16 mouse cellular contexts compared by ENCODE assay signal in the genomic region with DNA sequence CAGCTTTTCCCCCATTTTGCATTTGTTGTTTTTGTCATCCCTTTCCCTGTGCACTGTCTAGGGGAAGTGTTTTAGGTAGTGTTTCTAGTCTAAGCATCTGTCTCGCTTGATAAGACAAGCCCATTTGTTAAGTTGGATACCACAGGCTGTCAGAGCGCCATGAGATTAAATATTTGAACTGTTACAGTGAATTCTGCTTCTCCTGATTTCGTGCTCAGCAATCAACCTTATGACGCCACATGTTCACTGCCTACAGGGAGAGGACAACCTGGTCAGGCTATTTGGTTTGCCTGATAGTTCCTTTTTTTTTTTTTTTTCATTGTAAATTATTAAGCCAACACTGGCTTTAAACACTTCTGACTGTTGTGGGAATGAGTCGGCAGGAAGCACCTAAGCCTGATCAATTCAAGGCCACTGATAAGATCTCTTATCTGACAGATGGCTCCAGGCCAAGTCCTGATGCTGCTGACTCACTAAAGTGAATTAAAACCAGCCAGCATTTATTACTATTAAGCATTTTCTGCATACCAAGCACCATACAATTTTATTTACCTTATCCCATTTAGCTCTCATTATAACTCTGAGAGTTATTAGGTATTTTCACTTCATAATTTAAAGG.
DNase-seq lines count a peak whose midpoint lies in the region; ATAC-seq lines count a peak whose summit lies in the region.
"Had no signal": no experiment of that assay in that cellular context is flagged by ENCODE, and none has a peak within 500 bp of the region (broad histone marks: within the 10 kb centered on the region; RNA-seq: fewer than 3 reads in every experiment).

No protein-coding gene starts in this region.

- peak; percentile 12 for DNase-seq in urinary bladder, postnatal 25 days (ENCODE audit: low spot score)
- DNase-seq in urinary bladder, postnatal 4 days (ENCODE audit: low spot score in 2 of 2): no peak
- DNase-seq in forebrain, embryonic 14.5 days (ENCODE audit: low spot score): no peak
- DNase-seq in heart, postnatal 14 days: no peak
- DNase-seq in gastrocnemius, postnatal 36 days: no peak
- DNase-seq: cerebellum, adult 11-12 months; heart, adult 2 months; kidney, adult 11 months; lung, adult 2 months; right cerebral cortex, postnatal 4 days had no signal

- H3K36me3 ChIP-seq in liver, embryonic 16.5 days (ENCODE audit: control insufficient read depth, insufficient read depth): no peaks in the 10 kb centered on the region
- H3K36me3 ChIP-seq in forebrain, embryonic 14.5 days (ENCODE audit: control insufficient read depth, insufficient read depth, low read length): no peaks in the 10 kb centered on the region

- no peak overlapping the region for H3K4me3 ChIP-seq in liver, embryonic 16.5 days (ENCODE audit: low read depth, low read length)
- H3K4me3 ChIP-seq in forebrain, embryonic 14.5 days (ENCODE audit: low read depth, low read length): no peak overlapping the region
- H3K4me3 ChIP-seq: heart, adult 2 months; megakaryocyte, embryonic 14.5 days; myocyte had no signal

- peak overlapping the region; percentile 9; the same call in 1 of the 2 replicates for H3K4me2 ChIP-seq in liver, embryonic 16.5 days (ENCODE audit: low read depth, low read length)
- no peak overlapping the region for H3K4me2 ChIP-seq in forebrain, embryonic 14.5 days (ENCODE audit: low read length)

- no peak overlapping the region for H3K9ac ChIP-seq in liver, embryonic 16.5 days (ENCODE audit: low read depth, low read length)
- no peak overlapping the region for H3K9ac ChIP-seq in forebrain, embryonic 14.5 days (ENCODE audit: low read length)

- H3K27ac ChIP-seq in liver, embryonic 16.5 days (ENCODE audit: low read length): peak overlapping the region; percentile 37; the same call in 1 of the 2 replicates
- no peak overlapping the region for H3K27ac ChIP-seq in forebrain, embryonic 14.5 days (ENCODE audit: low read depth, low read length)
- H3K27ac ChIP-seq: heart, adult 2 months had no signal

- no peaks in the 10 kb centered on the region for H3K27me3 ChIP-seq in liver, embryonic 16.5 days (ENCODE audit: control insufficient read depth, insufficient read depth, low read depth, low read length)
- H3K27me3 ChIP-seq in forebrain, embryonic 14.5 days (replicated peaks; ENCODE audit: control insufficient read depth, insufficient read depth, low read length): no peaks in the 10 kb centered on the region

- intact Hi-C loops in heart, postnatal 14 days (cut with DNase I): no loop called here
- intact Hi-C loops in gastrocnemius, postnatal 36 days (cut with DNase I): no loop called here

- H3K4me1 ChIP-seq in liver, embryonic 16.5 days (ENCODE audit: control insufficient read depth, low read depth, low read length): no peaks in the 10 kb centered on the region; the same call in 1 of the 2 replicates
- H3K4me1 ChIP-seq in forebrain, embryonic 14.5 days (ENCODE audit: control insufficient read depth, insufficient read depth, low read length): no peaks in the 10 kb centered on the region
- H3K4me1 ChIP-seq: megakaryocyte, embryonic 14.5 days had no signal

- ATAC-seq in hematopoietic stem cell, adult 5-6 weeks (replicated peaks in 1 of 2; ENCODE audit: insufficient read depth in 1 of 2, low FRiP score in 2 of 2, low TSS enrichment in 1 of 2, low read depth in 1 of 2, poor library complexity in 2 of 2, severe bottlenecking in 2 of 2): peak; percentile 76 to 85
- peak; percentile 84 for ATAC-seq in liver, embryonic 16.5 days (ENCODE audit: low read depth)
- no peak for ATAC-seq in forebrain, embryonic 14.5 days
- no peak for ATAC-seq in megakaryocyte, adult 5-6 weeks (ENCODE audit: poor library complexity, severe bottlenecking)
- ATAC-seq: Patski had no signal

- no peaks in the 10 kb centered on the region for H3K9me3 ChIP-seq in liver, embryonic 16.5 days (replicated peaks; ENCODE audit: control insufficient read depth, low read length)
- no peaks in the 10 kb centered on the region for H3K9me3 ChIP-seq in forebrain, embryonic 14.5 days (replicated peaks; ENCODE audit: control insufficient read depth, low read length)
- H3K9me3 ChIP-seq: megakaryocyte, embryonic 14.5 days had no signal

- WGBS in liver, embryonic 16.5 days (ENCODE audit: insufficient replicate concordance): 25% methylated on average over 5 of the region's 5 CpGs
- WGBS in forebrain, embryonic 14.5 days: 79% methylated on average over 5 of the region's 5 CpGs

Comparison
In these comparisons a context has a peak if more than half of its experiments do, and no peak if none do; other contexts are left out.
1. ATAC-seq: peak in hematopoietic stem cell, adult 5-6 weeks (2 of 2) and liver, embryonic 16.5 days (single experiment); none in forebrain, embryonic 14.5 days (single experiment) and megakaryocyte, adult 5-6 weeks (single experiment).